Mouse (Mus musculus): ENCODE measurements around the gene Bhlhe23. TPM values are rescaled to one million over a fixed set of nuclear protein-coding genes. Genes with fewer than 3 reads are reported as not detected.

The Bhlhe23 gene
- polyA plus RNA-seq, 1 experiment from 2014 or later = 0.05 TPM

Other genes starting within 250 kb of the Bhlhe23 start
- 35.0 and 39.2 TPM in 2 replicates for gene Mrgbp, start 195.6 kb downstream of the Bhlhe23 start, polyA plus RNA-seq (2015; fragmentation: Nextera tagmentation; extraction: Ambion mirVana)
- 85.0 and 88.1 TPM in 2 replicates for gene Ogfr, start 187.7 kb downstream of the Bhlhe23 start, polyA plus RNA-seq (2015; fragmentation: Nextera tagmentation; extraction: Ambion mirVana)
- gene Col9a3, start 179.1 kb downstream of the Bhlhe23 start, polyA plus RNA-seq (2015; fragmentation: Nextera tagmentation; extraction: Ambion mirVana) = 426 and 449 TPM in 2 replicates
- gene Tcfl5, start 134.2 kb downstream of the Bhlhe23 start, polyA plus RNA-seq (2015; fragmentation: Nextera tagmentation; extraction: Ambion mirVana) = 0.55 and 0.59 TPM in 2 replicates
- gene Dido1, start 66.9 kb downstream of the Bhlhe23 start, polyA plus RNA-seq (2015; fragmentation: Nextera tagmentation; extraction: Ambion mirVana) = 30.4 and 31.5 TPM in 2 replicates
- 63.0 and 63.8 TPM in 2 replicates for gene Gid8, start 66.8 kb downstream of the Bhlhe23 start, polyA plus RNA-seq (2015; fragmentation: Nextera tagmentation; extraction: Ambion mirVana)
- 0.62 and 0.98 TPM in 2 replicates for gene Slc17a9, start 51.6 kb downstream of the Bhlhe23 start, polyA plus RNA-seq (2015; fragmentation: Nextera tagmentation; extraction: Ambion mirVana)
- 60.6 and 66.8 TPM in 2 replicates for gene Ythdf1, start 144.0 kb upstream of the Bhlhe23 start, polyA plus RNA-seq (2015; fragmentation: Nextera tagmentation; extraction: Ambion mirVana)
- gene Birc7, start 152.1 kb upstream of the Bhlhe23 start, polyA plus RNA-seq (2015; fragmentation: Nextera tagmentation; extraction: Ambion mirVana) = not detected in 2 replicates
- 7.7 and 10.6 TPM in 2 replicates for gene Nkain4, start 177.8 kb upstream of the Bhlhe23 start, polyA plus RNA-seq (2015; fragmentation: Nextera tagmentation; extraction: Ambion mirVana)
- gene Arfgap1, start 190.3 kb upstream of the Bhlhe23 start, polyA plus RNA-seq (2015; fragmentation: Nextera tagmentation; extraction: Ambion mirVana) = 143 and 156 TPM in 2 replicates
- gene Col20a1, start 209.6 kb upstream of the Bhlhe23 start, polyA plus RNA-seq (2015; fragmentation: Nextera tagmentation; extraction: Ambion mirVana) = 1.4 and 1.6 TPM in 2 replicates